Mouse (Mus musculus): ENCODE results near the gene Nnat.

Nnat gene

DNA sequence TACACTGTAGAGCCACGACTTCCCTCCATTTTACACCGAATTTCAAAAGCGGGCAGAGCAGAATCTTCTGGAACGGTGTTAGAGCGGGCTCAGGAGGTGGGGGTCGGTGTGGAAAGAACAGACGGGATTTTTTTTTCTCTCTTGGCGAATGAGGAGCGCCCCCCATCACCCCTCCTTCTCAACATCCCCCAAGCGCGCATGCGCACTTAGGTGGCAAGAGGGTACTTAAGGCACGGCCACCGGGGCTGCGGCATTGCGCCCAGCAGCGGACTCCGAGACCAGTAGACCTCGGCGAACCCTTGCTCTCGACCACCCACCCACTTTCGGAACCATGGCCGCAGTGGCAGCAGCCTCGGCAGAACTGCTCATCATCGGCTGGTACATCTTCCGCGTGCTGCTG is at the start of gene Nnat:
Gene Nnat, plus strand, starts transcription at position 221 of the 400 bp plus-strand sequence.
- CTCF ChIA-PET = interaction anchor here in 1 of 4 experiments (1.0 to 1.3 kb wide), 3 partner anchors 80 to 272 kb away, joined by 3 to 4 read pairs (median 4); no protein-coding TSS in a partner anchor
- POLR2A ChIA-PET = interaction anchor here in 3 of 4 experiments (0.7 to 2.2 kb wide), 3 partner anchors 8 to 273 kb away, joined by 3 to 7 read pairs (median 4); no protein-coding TSS in a partner anchor

GRCm38 (mm10) chr2:157512859-157513258 is 47.0 kb upstream of the Nnat start:
- ChIA-PET POLR2A (interaction anchor here in 1 of 4 experiments (0.6 to 1.3 kb wide), 2 partner anchors 53 to 194 kb away, joined by 3 read pairs; no protein-coding TSS in a partner anchor), CTCF (no interaction called here)

DNA sequence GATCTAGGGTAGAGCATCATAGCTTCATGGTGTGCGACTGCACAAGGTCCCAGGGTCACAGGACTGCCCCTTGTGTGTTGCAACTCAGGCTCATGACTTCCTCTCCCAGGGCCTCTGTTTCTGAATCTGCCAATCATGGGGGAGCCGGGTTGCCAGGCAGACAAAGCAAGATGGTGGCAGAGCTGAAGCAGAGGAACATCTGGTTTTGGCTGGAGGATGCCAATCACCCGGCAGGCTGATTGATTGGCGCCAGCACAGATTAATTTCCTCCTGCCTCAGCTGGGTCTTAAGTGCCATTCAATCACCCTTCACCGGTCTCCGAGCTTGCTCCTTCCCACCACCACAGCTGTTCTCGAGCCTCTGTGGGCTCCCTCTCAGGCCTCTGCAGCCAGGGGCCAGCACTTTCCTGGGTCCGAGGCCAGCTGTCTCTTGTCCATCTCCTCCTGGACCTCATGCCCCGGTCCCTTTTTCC is 46.1 kb upstream of the Nnat start:
- POLR2A ChIA-PET = interaction anchor here in 1 of 4 experiments (1.3 kb wide), 1 partner anchor 53 kb away, joined by 3 read pairs; no protein-coding TSS in a partner anchor

GRCm38 (mm10) chr2:157514353-157514752 is 45.5 kb upstream of the Nnat start:
- POLR2A ChIA-PET = interaction anchor here in 2 of 4 experiments (0.9 to 1.3 kb wide), 2 partner anchors 10 to 52 kb away, joined by 3 read pairs; no protein-coding TSS in a partner anchor
- CTCF ChIA-PET = no interaction called here

More for the DNA sequence above, 46.1 kb upstream of the Nnat start:
- CTCF ChIA-PET = no interaction called here

- ChIA-PET POLR2A (interaction anchor here in 1 of 4 experiments (0.9 kb wide), 1 partner anchor 10 kb away, joined by 4 read pairs; no protein-coding TSS in a partner anchor), CTCF (no interaction called here)
Observed at GRCm38 (mm10) chr2:157517526-157517925, 42.4 kb upstream of the Nnat start.

- ChIA-PET POLR2A (interaction anchor here in 1 of 4 experiments (0.6 kb wide), 1 partner anchor 181 kb away, joined by 3 read pairs; no protein-coding TSS in a partner anchor), CTCF (no interaction called here)
Observed at GRCm38 (mm10) chr2:157518451-157518850, 41.4 kb upstream of the Nnat start.

- POLR2A ChIA-PET = interaction anchor here in 1 of 4 experiments (1.2 kb wide), 1 partner anchor 16 kb away, joined by 4 read pairs; no protein-coding TSS in a partner anchor
- CTCF ChIA-PET = interaction anchor here in 1 of 4 experiments (0.5 kb wide), 1 partner anchor 924 kb away, joined by 4 read pairs; no protein-coding TSS in a partner anchor
Observed at GRCm38 (mm10) chr2:157519452-157519851, 40.4 kb upstream of the Nnat start.

GRCm38 (mm10) chr2:157520496-157520895 is 39.4 kb upstream of the Nnat start:
- ChIA-PET POLR2A (interaction anchor here in 1 of 4 experiments (0.6 to 1.2 kb wide), 4 partner anchors 15 to 530 kb away, joined by 3 to 5 read pairs (median 4); no protein-coding TSS in a partner anchor), CTCF (interaction anchor here in 1 of 4 experiments (0.7 kb wide), 2 partner anchors 29 to 419 kb away, joined by 3 to 4 read pairs; no protein-coding TSS in a partner anchor)

DNA sequence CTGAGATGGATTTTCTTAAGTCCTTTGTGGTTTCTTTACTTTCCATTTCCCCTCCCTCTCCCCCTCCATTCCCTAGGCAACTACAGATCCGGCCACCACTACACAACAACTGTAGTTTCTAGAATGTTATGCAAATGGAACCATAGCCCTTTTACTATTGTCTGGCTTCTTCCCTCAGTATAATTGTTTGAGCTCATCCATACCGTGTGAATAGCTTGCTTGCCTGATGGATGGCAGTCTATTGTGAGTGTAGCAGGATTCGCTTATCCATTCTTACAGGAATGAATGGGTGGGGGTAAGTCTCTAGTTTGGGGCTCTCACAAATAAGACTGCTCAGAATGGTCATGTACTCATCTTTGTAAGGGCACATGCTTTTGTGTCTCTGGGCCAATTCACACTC is 37.3 kb upstream of the Nnat start:
- ChIA-PET CTCF (no interaction called here), POLR2A (interaction anchor here in 3 of 4 experiments (0.6 to 1.7 kb wide), 7 partner anchors 14 to 45 kb away, joined by 3 to 6 read pairs (median 3); no protein-coding TSS in a partner anchor)

DNA sequence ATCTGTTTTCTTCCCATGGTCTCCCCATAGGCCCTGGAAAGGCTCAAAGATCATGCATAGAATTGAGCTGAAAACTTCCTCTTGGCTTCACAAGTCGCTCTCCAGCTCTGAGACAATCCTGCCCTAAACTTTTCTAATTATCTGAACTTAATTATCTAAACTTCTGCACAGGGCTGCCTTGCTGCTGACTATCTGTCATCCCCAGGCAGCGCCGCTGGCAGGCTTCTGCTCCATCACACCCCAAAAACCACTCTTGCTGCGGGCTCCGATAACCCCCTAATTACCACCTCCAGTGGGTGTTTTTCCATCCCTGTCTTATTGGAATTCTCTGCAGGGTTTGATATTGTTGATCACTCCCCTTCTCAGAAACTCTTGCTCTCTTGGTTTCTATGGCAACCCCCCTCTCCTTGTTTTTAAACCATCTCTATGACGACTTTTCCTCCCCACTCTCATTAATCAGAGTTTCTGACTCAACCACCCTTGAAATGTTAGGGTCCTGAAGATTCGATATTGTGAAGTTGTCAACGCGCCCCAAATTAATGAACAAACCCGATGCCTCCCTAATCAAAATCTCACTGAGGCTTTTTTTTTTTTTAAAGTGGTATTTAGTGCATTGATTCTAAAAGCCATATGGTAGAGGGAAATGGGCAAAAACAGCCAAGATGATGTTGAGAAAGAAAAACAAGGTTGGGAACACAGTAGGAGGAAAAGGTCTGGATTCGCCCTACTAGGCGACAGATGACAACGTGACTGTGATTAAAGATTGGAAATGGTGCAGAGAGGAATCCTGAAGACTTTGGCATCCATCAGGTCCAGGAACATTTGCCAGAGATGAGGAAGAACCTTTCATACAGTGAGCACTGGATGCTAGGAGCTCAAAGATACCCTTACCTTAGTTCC is 29.6 kb upstream of the Nnat start:
- POLR2A ChIA-PET = interaction anchor here in 2 of 4 experiments (0.6 to 1.2 kb wide), 2 partner anchors 11 to 66 kb away, joined by 3 to 4 read pairs; no protein-coding TSS in a partner anchor
- CTCF ChIA-PET = no interaction called here

DNA sequence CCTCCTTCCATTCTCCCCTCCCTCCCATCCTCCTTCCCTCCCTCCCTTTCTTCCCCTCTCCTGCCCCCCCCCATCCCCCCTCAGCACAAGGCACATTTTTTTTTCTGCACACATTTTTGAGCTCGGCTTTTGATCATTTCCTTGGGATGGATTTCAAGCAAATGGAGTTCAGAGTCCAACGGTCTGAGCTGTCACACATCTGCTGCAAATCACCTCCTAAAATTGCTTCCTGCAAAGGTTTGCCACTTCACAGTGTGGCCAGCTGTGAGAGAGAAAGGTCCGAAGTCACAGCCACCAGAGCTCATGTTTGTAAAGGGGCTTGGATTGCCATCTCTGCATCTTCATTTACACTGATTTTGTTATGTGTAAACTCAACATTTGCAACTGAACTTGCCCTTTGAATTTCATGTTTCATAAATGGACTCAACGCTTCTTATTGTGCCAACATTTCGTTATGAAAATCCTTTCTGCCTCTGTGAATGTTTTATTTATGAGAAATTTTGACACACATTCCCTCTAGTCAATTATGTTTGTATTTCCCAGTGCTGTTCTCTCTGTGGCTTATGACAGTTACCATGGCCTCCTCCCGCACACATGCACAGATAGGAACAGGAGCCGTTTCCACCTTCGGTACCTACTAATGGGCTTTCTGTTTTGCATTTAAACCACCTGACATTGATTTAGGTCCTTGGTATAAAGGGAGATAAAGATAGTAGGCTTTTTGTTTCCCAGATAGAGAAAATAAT is 28.0 kb upstream of the Nnat start:
- ChIA-PET POLR2A (interaction anchor here in 1 of 4 experiments (1.2 kb wide), 1 partner anchor 65 kb away, joined by 3 read pairs; no protein-coding TSS in a partner anchor), CTCF (interaction anchor here in 1 of 4 experiments (0.8 kb wide), 1 partner anchor 8 kb away, joined by 3 read pairs; no protein-coding TSS in a partner anchor)

GRCm38 (mm10) chr2:157534163-157534562 is 25.7 kb upstream of the Nnat start:
- ChIA-PET CTCF (no interaction called here), POLR2A (interaction anchor here in 1 of 4 experiments (0.6 kb wide), 1 partner anchor 22 kb away, joined by 5 read pairs; no protein-coding TSS in a partner anchor)

DNA sequence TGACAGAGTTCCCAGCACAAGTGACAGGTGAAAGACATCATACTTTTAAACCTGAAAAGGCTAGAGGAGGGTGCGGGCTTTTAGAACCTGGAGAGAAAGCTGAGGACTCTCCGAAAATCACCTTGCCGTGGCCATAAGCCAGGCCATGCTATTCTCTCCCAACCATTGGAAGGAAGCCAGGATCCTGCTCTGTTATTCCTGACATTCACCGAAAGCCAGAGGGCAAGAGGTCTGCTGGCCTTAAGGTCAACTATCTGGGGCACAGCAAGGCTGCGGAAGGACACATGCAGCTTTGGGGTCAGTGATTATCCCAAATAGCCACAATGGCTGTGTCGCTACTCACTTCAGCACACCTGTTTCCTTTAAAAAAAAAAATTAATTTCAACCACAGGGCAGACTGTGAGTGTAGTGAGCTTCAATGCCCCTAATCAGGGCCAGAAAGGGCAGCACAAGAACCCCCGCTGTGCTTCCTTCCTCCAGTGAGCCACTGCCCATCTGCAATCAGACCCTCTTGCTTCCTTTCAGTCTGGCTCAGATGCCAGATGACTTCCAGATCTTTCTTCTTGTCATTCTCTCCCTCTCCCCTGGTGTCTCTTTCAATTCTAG is 23.3 kb upstream of the Nnat start:
- POLR2A ChIA-PET = interaction anchor here in 1 of 4 experiments (0.7 to 1.7 kb wide), 5 partner anchors 14 to 31 kb away, joined by 3 to 4 read pairs (median 3); no protein-coding TSS in a partner anchor

DNA sequence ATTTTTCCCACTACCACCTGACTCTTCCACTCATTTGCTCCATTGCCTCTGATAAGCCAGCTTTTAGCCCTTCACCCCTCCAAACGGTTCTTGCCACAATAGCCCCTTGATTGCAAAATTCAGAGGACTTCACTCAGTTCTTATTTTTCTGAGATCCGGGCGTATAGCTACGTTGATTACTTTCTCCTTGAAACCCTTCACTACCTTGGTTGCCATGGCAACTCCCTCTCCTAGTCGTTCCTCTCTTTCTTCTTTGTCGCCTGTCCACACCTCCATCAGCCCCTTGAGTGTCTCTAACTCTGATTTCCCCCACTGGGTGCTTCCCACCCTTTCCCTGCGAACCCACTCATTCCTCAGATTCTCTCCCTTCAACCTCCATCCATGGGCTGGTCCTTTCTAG is 22.8 kb upstream of the Nnat start:
- ChIA-PET POLR2A (interaction anchor here in 1 of 4 experiments (0.7 to 1.7 kb wide), 5 partner anchors 15 to 30 kb away, joined by 3 to 4 read pairs (median 3); no protein-coding TSS in a partner anchor), CTCF (no interaction called here)

More for the DNA sequence above, 23.3 kb upstream of the Nnat start:
- CTCF ChIA-PET = no interaction called here

DNA sequence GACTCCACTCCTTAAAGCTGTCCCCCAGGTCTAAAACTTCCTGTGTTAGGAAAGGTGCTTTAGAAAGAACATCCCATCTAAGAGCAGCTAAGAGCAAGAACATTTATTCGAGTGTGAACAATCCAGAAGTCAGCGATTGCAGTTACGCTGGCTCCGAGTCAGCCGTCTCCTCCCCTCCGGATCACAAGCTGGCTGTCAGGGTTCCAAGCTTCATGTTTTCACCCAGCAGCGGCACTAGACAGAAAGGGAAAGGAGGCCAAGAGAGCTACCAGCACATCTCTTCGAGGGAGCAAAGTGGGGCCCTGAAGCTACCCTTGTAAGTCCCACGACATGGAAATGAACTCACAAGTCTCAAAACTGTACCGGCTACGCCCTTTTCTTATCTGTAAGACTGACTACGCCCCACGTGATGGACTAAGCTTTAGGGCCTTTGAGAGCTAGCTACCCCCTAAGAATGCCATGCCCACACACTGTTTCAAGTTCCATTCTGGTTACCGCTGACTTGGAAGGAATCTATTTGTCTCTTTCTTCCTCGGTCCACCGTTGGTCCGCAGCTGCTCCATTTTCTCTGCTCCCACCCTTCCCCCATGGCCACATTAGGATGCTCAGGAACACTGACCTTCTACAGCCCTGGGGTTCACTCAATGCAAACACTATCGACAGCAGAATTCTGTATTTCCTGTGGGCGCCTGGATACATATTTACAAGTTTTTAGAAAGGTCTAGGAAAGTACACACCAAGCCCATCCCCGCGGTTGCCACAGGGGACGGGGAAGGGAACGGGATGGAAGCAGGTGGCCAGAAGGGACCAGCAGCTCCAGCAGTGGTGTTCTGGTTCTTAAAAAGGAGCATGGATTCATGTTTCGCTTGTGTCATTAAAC is 19.6 kb upstream of the Nnat start:
- ChIA-PET CTCF (interaction anchor here in 2 of 4 experiments (0.5 to 0.7 kb wide), 4 partner anchors 9 to 434 kb away, joined by 3 to 4 read pairs (median 3); no protein-coding TSS in a partner anchor), POLR2A (interaction anchor here in 3 of 4 experiments (0.7 to 2.0 kb wide), 13 partner anchors 9 to 263 kb away, joined by 3 to 7 read pairs (median 3); no protein-coding TSS in a partner anchor)

GRCm38 (mm10) chr2:157540953-157541569 is 18.8 kb upstream of the Nnat start:
- CTCF ChIA-PET = interaction anchor here in 1 of 4 experiments (0.6 kb wide), 1 partner anchor 42 kb away, joined by 14 read pairs; no protein-coding TSS in a partner anchor

More at GRCm38 (mm10) chr2:157540953-157541569, 18.8 kb upstream of the Nnat start:
- POLR2A ChIA-PET = interaction anchor here in 3 of 4 experiments (0.6 to 2.0 kb wide), 5 partner anchors 11 to 25 kb away, joined by 3 to 7 read pairs (median 4); no protein-coding TSS in a partner anchor

Measured in embryonic stem cell, embryonic (primary cell).